13 mouse cellular contexts compared by ENCODE assay signal in genomic region chrX:101847191-101847795, GRCm38 (mm10). TPM values are rescaled to one million over a fixed set of nuclear protein-coding genes. Genes with fewer than 3 reads are reported as not detected.
DNase-seq lines count a peak whose midpoint lies in the region; ATAC-seq lines count a peak whose summit lies in the region.
"Had no signal": no experiment of that assay in that cellular context is flagged by ENCODE, and none has a peak within 500 bp of the region (broad histone marks: within the 10 kb centered on the region; RNA-seq: fewer than 3 reads in every experiment).

No protein-coding gene starts in this region.

- H3K4me2 ChIP-seq in heart, embryonic 15.5 days = no peak overlapping the region
- no peak overlapping the region for H3K4me2 ChIP-seq in midbrain, embryonic 13.5 days (replicated peaks)
- H3K4me2 ChIP-seq in midbrain, embryonic 14.5 days (ENCODE audit: low read length) = no peak overlapping the region
- H3K4me2 ChIP-seq: embryonic facial prominence, embryonic 13.5 days; hindbrain, embryonic 14.5 days had no signal

- 32% methylated on average over 5 of the region's 5 CpGs for WGBS in heart, embryonic 15.5 days
- 51% methylated on average over 5 of the region's 5 CpGs for WGBS in midbrain, embryonic 13.5 days
- 53% methylated on average over 5 of the region's 5 CpGs for WGBS in midbrain, embryonic 14.5 days

- no peak; the same call in 1 of the 2 replicates for ATAC-seq in heart, embryonic 15.5 days (replicated peaks; ENCODE audit: insufficient number of reproducible peaks, insufficient read depth, low FRiP score, low read depth)
- no peak for ATAC-seq in midbrain, embryonic 13.5 days
- ATAC-seq in midbrain, embryonic 14.5 days (ENCODE audit: low FRiP score, low TSS enrichment) = no peak
- ATAC-seq: forebrain, postnatal 0 days had no signal

- no peak overlapping the region for H3K4me3 ChIP-seq in heart, embryonic 15.5 days
- no peak overlapping the region for H3K4me3 ChIP-seq in brown adipose tissue, adult 24 weeks (ENCODE audit: insufficient read depth, low read depth, low read length)
- H3K4me3 ChIP-seq in midbrain, embryonic 13.5 days (replicated peaks) = no peak overlapping the region
- H3K4me3 ChIP-seq in midbrain, embryonic 14.5 days (replicated peaks; ENCODE audit: low read depth, low read length) = no peak overlapping the region
- H3K4me3 ChIP-seq: embryonic facial prominence, embryonic 13.5 days; myocyte had no signal

- no peak for DNase-seq in heart, adult 9 months (ENCODE audit: low spot score in 2 of 2)
- peak; percentile 32 for DNase-seq in forelimb bud, embryonic 11.5 days (ENCODE audit: low read depth, low spot score)
- peak; percentile 52 for DNase-seq in lung, postnatal 10 days
- DNase-seq in midbrain, embryonic 14.5 days = no peak
- DNase-seq: forebrain, postnatal 0 days had no signal

- no peaks in the 10 kb centered on the region for H3K9me3 ChIP-seq in heart, embryonic 15.5 days (replicated peaks)
- no peaks in the 10 kb centered on the region for H3K9me3 ChIP-seq in midbrain, embryonic 13.5 days
- H3K9me3 ChIP-seq in midbrain, embryonic 14.5 days (ENCODE audit: control insufficient read depth, low read length) = no peaks in the 10 kb centered on the region
- H3K9me3 ChIP-seq: embryonic facial prominence, embryonic 13.5 days had no signal

- H3K27ac ChIP-seq in heart, embryonic 15.5 days = peak overlapping the region; percentile 24; the same call in 1 of the 2 replicates
- peak overlapping the region; percentile 77 for H3K27ac ChIP-seq in brown adipose tissue, adult 24 weeks (replicated peaks; ENCODE audit: low read depth, low read length)
- H3K27ac ChIP-seq in midbrain, embryonic 13.5 days = no peak overlapping the region
- H3K27ac ChIP-seq in midbrain, embryonic 14.5 days (replicated peaks; ENCODE audit: low read depth, low read length) = no peak overlapping the region
- H3K27ac ChIP-seq: embryonic facial prominence, embryonic 13.5 days; hindbrain, embryonic 14.5 days; macrophage had no signal

- peaks cover 32% of the 10 kb centered on the region for H3K27me3 ChIP-seq in heart, embryonic 15.5 days
- H3K27me3 ChIP-seq in midbrain, embryonic 13.5 days = peaks cover 77% of the 10 kb centered on the region
- peaks cover 37% of the 10 kb centered on the region; the same call in 1 of the 2 replicates for H3K27me3 ChIP-seq in midbrain, embryonic 14.5 days (ENCODE audit: control insufficient read depth, insufficient read depth, low read length)
- H3K27me3 ChIP-seq: CH12.LX had no signal

- no peaks in the 10 kb centered on the region for H3K36me3 ChIP-seq in heart, embryonic 15.5 days
- H3K36me3 ChIP-seq in midbrain, embryonic 13.5 days = no peaks in the 10 kb centered on the region
- no peaks in the 10 kb centered on the region for H3K36me3 ChIP-seq in midbrain, embryonic 14.5 days (ENCODE audit: control insufficient read depth, insufficient read depth, low read length)
- H3K36me3 ChIP-seq: embryonic facial prominence, embryonic 13.5 days had no signal

- no peak overlapping the region for H3K9ac ChIP-seq in heart, embryonic 15.5 days
- H3K9ac ChIP-seq in midbrain, embryonic 13.5 days (replicated peaks) = no peak overlapping the region
- H3K9ac ChIP-seq in midbrain, embryonic 14.5 days (replicated peaks; ENCODE audit: low read length) = no peak overlapping the region
- H3K9ac ChIP-seq: embryonic facial prominence, embryonic 13.5 days; forebrain, postnatal 0 days; hindbrain, embryonic 14.5 days had no signal

- H3K4me1 ChIP-seq in heart, embryonic 15.5 days (replicated peaks) = peaks cover 8% of the 10 kb centered on the region
- peaks cover 6% of the 10 kb centered on the region for H3K4me1 ChIP-seq in brown adipose tissue, adult 24 weeks (ENCODE audit: control insufficient read depth, insufficient read depth, insufficient read length, low read length)
- H3K4me1 ChIP-seq in midbrain, embryonic 13.5 days (replicated peaks) = no peaks in the 10 kb centered on the region
- no peaks in the 10 kb centered on the region for H3K4me1 ChIP-seq in midbrain, embryonic 14.5 days (ENCODE audit: control insufficient read depth, insufficient read depth, low read length)

RNA-seq across cellular contexts. Expression of gene Nhsl2, which starts 1.9 kb away (rescaled TPM):
- polyA plus RNA-seq in heart, embryonic 15.5 days (2015; fragmentation: Nextera tagmentation; extraction: Ambion mirVana) = 6.7 and 10.4 TPM in 2 replicates
- polyA plus RNA-seq in brown adipose tissue, adult 24 weeks (2012; ENCODE audit: insufficient read depth, insufficient read length, missing spikeins) = 2.6 and 4.6 TPM in 2 replicates
- 6.1 and 7.3 TPM in 2 replicates for polyA plus RNA-seq in midbrain, embryonic 13.5 days (2015; fragmentation: Nextera tagmentation; extraction: Ambion mirVana)
- polyA plus RNA-seq in midbrain, embryonic 14.5 days (2014; fragmentation: Nextera tagmentation; extraction: Ambion mirVana) = 5.8 and 7.8 TPM in 2 replicates

RNA-seq across cellular contexts. Expression of gene 8030474K03Rik, which starts 52.8 kb away (rescaled TPM):
- 0.34 and 0.50 TPM in 2 replicates for polyA plus RNA-seq in heart, embryonic 15.5 days (2015; fragmentation: Nextera tagmentation; extraction: Ambion mirVana)
- polyA plus RNA-seq in brown adipose tissue, adult 24 weeks (2012; ENCODE audit: insufficient read depth, insufficient read length, missing spikeins) = not detected in 2 replicates
- not detected in 2 replicates for polyA plus RNA-seq in midbrain, embryonic 13.5 days (2015; fragmentation: Nextera tagmentation; extraction: Ambion mirVana)
- not detected in 2 replicates for polyA plus RNA-seq in midbrain, embryonic 14.5 days (2014; fragmentation: Nextera tagmentation; extraction: Ambion mirVana)
- polyA plus RNA-seq: embryonic facial prominence, embryonic 13.5 days; forebrain, postnatal 0 days; hindbrain, embryonic 14.5 days; macrophage; myocyte had no signal

RNA-seq across cellular contexts. Expression of gene Gm4779, which starts 53.1 kb away (rescaled TPM):
- polyA plus RNA-seq in heart, embryonic 15.5 days (2015; fragmentation: Nextera tagmentation; extraction: Ambion mirVana) = 0.09 and 0.66 TPM in 2 replicates
- not detected in 2 replicates for polyA plus RNA-seq in brown adipose tissue, adult 24 weeks (2012; ENCODE audit: insufficient read depth, insufficient read length, missing spikeins)
- 0.08 TPM in 1 of 2 replicates, not detected in the other for polyA plus RNA-seq in midbrain, embryonic 13.5 days (2015; fragmentation: Nextera tagmentation; extraction: Ambion mirVana)
- polyA plus RNA-seq in midbrain, embryonic 14.5 days (2014; fragmentation: Nextera tagmentation; extraction: Ambion mirVana) = not detected in 2 replicates
- polyA plus RNA-seq: embryonic facial prominence, embryonic 13.5 days; forebrain, postnatal 0 days; hindbrain, embryonic 14.5 days; macrophage; myocyte had no signal

Comparison
In these comparisons a context has a peak if more than half of its experiments do, and no peak if none do; other contexts are left out.
1. H3K27ac ChIP-seq: peak in heart, embryonic 15.5 days (single experiment) and brown adipose tissue, adult 24 weeks (single experiment); none in midbrain, embryonic 13.5 days (single experiment) and midbrain, embryonic 14.5 days (single experiment).
2. DNase-seq: peak in forelimb bud, embryonic 11.5 days (single experiment) and lung, postnatal 10 days (single experiment); none in heart, adult 9 months (0 of 2) and midbrain, embryonic 14.5 days (single experiment).